Mouse (Mus musculus): ENCODE measurements around the gene Gsap.

- TF ChIP-seq POLR2A (IDR thresholded peaks at IDR 0.05; ENCODE audit: control insufficient read depth, low read depth, low read length): no peak
- no peak for TF ChIP-seq CTCF (IDR thresholded peaks at IDR 0.05; ENCODE audit: control insufficient read depth, insufficient read depth, insufficient replicate concordance, low read depth, low read length)
Observed at GRCm38 (mm10) chr5:21172316-21172715, 13.7 kb upstream of the Gsap start.

All from testis, adult 2 months (tissue).